Mouse (Mus musculus) MEL (cell line): ENCODE data around the gene Gtf2h3. TPM values are rescaled to one million over a fixed set of nuclear protein-coding genes. Genes with fewer than 3 reads are reported as not detected.
"Not testable (repeated sequence)": the region's sequence is repeated elsewhere in the genome, so short reads cannot be mapped to it uniquely, and the experiment has no call there.

Source experiments
- DNase-seq: peaks from one replicate; pipeline ENCODE4 v3.0.0; 2011; ENCODE audit warnings: low read depth, low spot score
- H3K27ac ChIP-seq: 2 replicates; pipeline ENCODE4 v1.5.1; 2012; ENCODE audit warnings: low read depth, mild to moderate bottlenecking, control low read depth, low read length, moderate library complexity; ENCODE audit not compliant: control insufficient read depth
- H3K27me3 ChIP-seq, 2 experiments: fragments of 150-350 bp in 1 of 2; sonication (generic) in 1 of 2; 2 replicates each; pipeline ENCODE4 v1.6.1; 2012; ENCODE audit warnings: low read length in 2 of 2, mild to moderate bottlenecking in 2 of 2, improper control_type of control experiment in 1 of 2, moderate library complexity in 1 of 2; ENCODE audit not compliant: insufficient read depth in 2 of 2, control insufficient read depth in 1 of 2
- H3K36me3 ChIP-seq, 2 experiments: 2 replicates each; pipeline ENCODE4 v1.6.1; 2012 to 2014; ENCODE audit warnings: low read length in 2 of 2, improper control_type of control experiment in 1 of 2, inconsistent platforms in 1 of 2, mild to moderate bottlenecking in 1 of 2; ENCODE audit not compliant: insufficient read depth in 2 of 2, control insufficient read depth in 1 of 2
- H3K4me1 ChIP-seq, 2 experiments: fragments of 150-350 bp in 1 of 2; sonication (generic) in 1 of 2; 2 replicates each; pipeline ENCODE4 v1.6.1; 2012; ENCODE audit warnings: low read length in 2 of 2, improper control_type of control experiment in 1 of 2, mild to moderate bottlenecking in 1 of 2; ENCODE audit not compliant: insufficient read depth in 2 of 2, control insufficient read depth in 1 of 2
- H3K4me3 ChIP-seq, 2 experiments: fragments of 150-350 bp in 1 of 2; sonication (generic) in 1 of 2; 2 replicates each; pipeline ENCODE4 v1.5.1; 2012; ENCODE audit warnings: low read depth in 2 of 2, low read length in 2 of 2, mild to moderate bottlenecking in 2 of 2, moderate library complexity in 2 of 2, control low read depth in 1 of 2, improper control_type of control experiment in 1 of 2; ENCODE audit not compliant: control insufficient read depth in 1 of 2, insufficient read depth in 1 of 2
- H3K79me2 ChIP-seq: 2 replicates; pipeline ENCODE4 v1.6.1; 2012; ENCODE audit warnings: mild to moderate bottlenecking, low read length, moderate library complexity; ENCODE audit not compliant: control insufficient read depth, poor library complexity, insufficient read depth
- H3K9ac ChIP-seq: 2 replicates; pipeline ENCODE4 v1.6.1; 2012; ENCODE audit warnings: low read depth, mild to moderate bottlenecking, control low read depth, low read length, moderate library complexity; ENCODE audit not compliant: control insufficient read depth, poor library complexity, severe bottlenecking
- H3K9me3 ChIP-seq: fragments of 150-350 bp; sonication (generic); replicated peaks from 2 replicates; pipeline ENCODE4 v1.6.1; 2012; ENCODE audit warnings: mild to moderate bottlenecking, low read length, improper control_type of control experiment, moderate library complexity; ENCODE audit not compliant: insufficient read depth
- CHD1 ChIP-seq: IDR thresholded peaks from 2 replicates; pipeline ENCODE4 v1.6.1; 2012; ENCODE audit warnings: low read depth, mild to moderate bottlenecking, inconsistent platforms, low read length, improper control_type of control experiment
- CTCF ChIP-seq, 3 experiments: IDR thresholded peaks in 2 of 3; conservative IDR thresholded peaks in 1 of 3; 2 replicates each; pipeline ENCODE4 v1.5.1; 2011 to 2012; ENCODE audit warnings: low read length in 3 of 3, low read depth in 2 of 3, mild to moderate bottlenecking in 2 of 3, improper control_type of control experiment in 1 of 3, inconsistent platforms in 1 of 3, mixed read lengths in 1 of 3, moderate library complexity in 1 of 3; ENCODE audit not compliant: control insufficient read depth in 1 of 3, insufficient read depth in 1 of 3, poor library complexity in 1 of 3, severe bottlenecking in 1 of 3
- HCFC1 ChIP-seq: IDR thresholded peaks from 2 replicates; pipeline ENCODE4 v1.6.1; 2012; ENCODE audit warnings: low read depth, mild to moderate bottlenecking, inconsistent platforms, low read length, improper control_type of control experiment, moderate library complexity
- MAFK ChIP-seq: IDR thresholded peaks from 2 replicates; pipeline ENCODE4 v1.6.1; 2011; ENCODE audit warnings: low read depth, mild to moderate bottlenecking, low read length, improper control_type of control experiment, borderline replicate concordance
- MAZ ChIP-seq: IDR thresholded peaks from 2 replicates; pipeline ENCODE4 v1.6.1; 2012; ENCODE audit warnings: low read depth, mild to moderate bottlenecking, inconsistent platforms, low read length, improper control_type of control experiment
- MEF2A ChIP-seq: IDR thresholded peaks from 2 replicates; pipeline ENCODE4 v1.6.1; 2014; ENCODE audit warnings: low read depth, mild to moderate bottlenecking, inconsistent platforms, low read length, improper control_type of control experiment; ENCODE audit not compliant: poor library complexity, insufficient replicate concordance, severe bottlenecking; ENCODE audit errors: extremely low read depth
- POLR2AphosphoS2 ChIP-seq: IDR thresholded peaks from 2 replicates; pipeline ENCODE4 v1.6.1; 2011; ENCODE audit warnings: low read length, improper control_type of control experiment
- SMC3 ChIP-seq: IDR thresholded peaks from 2 replicates; pipeline ENCODE4 v1.6.1; 2011; ENCODE audit warnings: low read depth, low read length, improper control_type of control experiment
- USF2 ChIP-seq, 2 experiments: IDR thresholded peaks; 2 replicates each; pipeline ENCODE4 v1.6.1; 2011 to 2012; ENCODE audit warnings: improper control_type of control experiment in 2 of 2, low read length in 2 of 2, borderline replicate concordance in 1 of 2, inconsistent platforms in 1 of 2, low read depth in 1 of 2, mild to moderate bottlenecking in 1 of 2; ENCODE audit not compliant: insufficient read depth in 1 of 2
- ZKSCAN1 ChIP-seq: IDR thresholded peaks from 2 replicates; pipeline ENCODE4 v1.6.1; 2012; ENCODE audit warnings: low read depth, mild to moderate bottlenecking, inconsistent platforms, low read length, improper control_type of control experiment, moderate library complexity
- ZMIZ1 ChIP-seq: IDR thresholded peaks from 2 replicates; pipeline ENCODE4 v1.6.1; 2012; ENCODE audit warnings: low read depth, mild to moderate bottlenecking, inconsistent platforms, low read length, improper control_type of control experiment, moderate library complexity
- ZNF384 ChIP-seq: IDR thresholded peaks from 2 replicates; pipeline ENCODE4 v1.6.1; 2012; ENCODE audit warnings: low read depth, mild to moderate bottlenecking, inconsistent platforms, low read length, improper control_type of control experiment
- polyA plus RNA-seq, 2 experiments: library from polyadenylated mRNA; stranded (reverse) in 1 of 2; unstranded in 1 of 2; fragments of >175 nt in 1 of 2; fragments of >200 nt in 1 of 2; gene quantifications; 2 replicates each; pipeline versions ENCODE4 v1.2.1 to v1.2.4; 2012; ENCODE audit warnings: low replicate concordance in 2 of 2, low read depth in 1 of 2; ENCODE audit not compliant: insufficient read length in 2 of 2, insufficient read depth in 1 of 2, missing spikeins in 1 of 2
- total RNA-seq: library from RNA; depleted of rRNA; stranded (reverse); fragments of 300-350 nt; gene quantifications from 2 replicates; pipeline ENCODE4 v1.2.3, GENCODE M21; 2012

Gtf2h3 gene
- total and polyA plus RNA-seq, 3 experiments: 86.1 to 116 TPM; not detected in 1

DNA sequence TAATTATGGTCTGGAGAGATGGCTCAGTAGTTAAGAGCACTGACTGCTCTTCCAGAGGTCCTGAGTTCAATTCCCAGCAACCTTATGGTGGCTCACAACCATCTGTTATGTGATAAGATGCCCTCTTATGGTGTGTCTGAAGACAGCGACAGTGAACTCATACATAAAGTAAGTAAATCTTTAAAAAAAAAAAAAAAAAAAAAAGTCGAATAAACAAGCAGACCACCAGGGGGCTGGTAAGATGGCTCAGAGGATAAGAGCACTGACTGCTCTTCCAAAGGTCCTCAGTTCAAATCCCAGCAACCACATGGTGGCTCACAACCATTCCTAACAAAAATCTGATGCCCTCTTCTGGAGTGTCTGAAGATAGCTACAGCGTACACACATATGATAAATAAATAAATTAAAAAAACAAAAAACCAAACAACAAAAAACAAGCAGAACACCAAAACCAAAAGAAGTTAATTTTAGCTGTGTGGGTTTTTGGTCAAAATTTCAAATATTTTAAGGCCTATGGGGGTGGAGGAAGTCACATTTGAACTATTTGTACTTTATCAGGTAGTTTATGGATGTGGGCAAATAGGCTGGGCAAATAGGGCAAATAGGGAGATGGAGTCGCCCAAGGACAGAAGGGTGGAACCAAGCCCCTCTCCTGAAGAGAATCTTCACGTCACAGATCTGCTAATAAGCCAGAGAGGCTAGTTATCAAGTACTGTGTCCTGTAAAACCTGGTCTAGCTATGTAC, 27.4 kb upstream of the Gtf2h3 start:
- not testable (repeated sequence) for H3K9me3 ChIP-seq, H3K27me3 ChIP-seq, H3K4me1 ChIP-seq
- Histone ChIP-seq H3K36me3 (peaks cover 0 to 23% of the 10 kb centered on the region in 2 experiments; a peak in 3 of 4 replicates), H3K4me3 (peak overlapping the region; percentile 63 to 97), H3K27ac (peak overlapping the region; percentile 63), H3K9ac (peak overlapping the region; percentile 78), H3K79me2 (peaks cover 21% of the 10 kb centered on the region)
- DNase-seq: peak; percentile 53
- TF ChIP-seq ZMIZ1 (0 out of 2 replicates have a peak, but pooled peaks have one; percentile 53), CHD1 (0 out of 2 replicates have a peak, but pooled peaks have one; percentile 8), POLR2AphosphoS2 (peak; percentile 43), ZNF384 (peak; percentile 64), CTCF (IDR thresholded peaks at IDR 0.05 in 2 of 3, conservative IDR thresholded peaks at IDR 0.05 in 1 of 3; ENCODE audit: control insufficient read depth in 1 of 3, insufficient read depth in 1 of 3, low read depth in 2 of 3, low read length in 3 of 3, poor library complexity in 1 of 3, severe bottlenecking in 1 of 3) (peak in 1 of 3 experiments; percentile 22; a peak in 2 of 6 replicates)
- TF ChIP-seq, all 39 proteins: peak for 5; not testable (repeated sequence) for 34

GRCm38 (mm10) chr5:124552094-124552472, 26.9 kb upstream of the Gtf2h3 start:
- peak overlapping the region; percentile 78 for H3K9ac ChIP-seq
- H3K4me1 ChIP-seq: peaks cover 0 to 10% of the 10 kb centered on the region in 2 experiments; a peak in 1 of 4 replicates
- peak overlapping the region; percentile 63 for H3K27ac ChIP-seq
- H3K79me2 ChIP-seq: peaks cover 22% of the 10 kb centered on the region
- H3K9me3 ChIP-seq: no peaks in the 10 kb centered on the region
- no peaks in the 10 kb centered on the region for H3K27me3 ChIP-seq
- H3K4me3 ChIP-seq: peak overlapping the region; percentile 63 to 97
- TF ChIP-seq POLR2AphosphoS2: 0 out of 2 replicates have a peak, but pooled peaks have one; percentile 10
- TF ChIP-seq MAFK: no peak
- TF ChIP-seq MAZ: no peak
- 0 out of 2 replicates have a peak, but pooled peaks have one; percentile 11 for TF ChIP-seq ZKSCAN1
- TF ChIP-seq HCFC1: no peak
- TF ChIP-seq USF2 (IDR thresholded peaks at IDR 0.05; ENCODE audit: borderline replicate concordance in 1 of 2, insufficient read depth in 1 of 2, low read depth in 1 of 2, low read length in 2 of 2): no peak
- TF ChIP-seq MEF2A: no peak
- TF ChIP-seq SMC3: no peak
- H3K36me3 ChIP-seq: peaks cover 0 to 21% of the 10 kb centered on the region in 2 experiments; a peak in 3 of 4 replicates
- peak; percentile 50 for DNase-seq
